Mouse (Mus musculus): Measurements from ENCODE around the gene Pik3r1. TPM values are rescaled to one million over a fixed set of nuclear protein-coding genes. Genes with fewer than 3 reads are reported as not detected.
A peak's percentile ranks its signal among the peaks of the same experiment; 100 is the strongest.

Gene Pik3r1
- polyA plus RNA-seq, 1 experiment from 2014 or later = 18.5 TPM

GRCm38 (mm10) chr13:101736521-101737387 lies 31.3 kb downstream of the Pik3r1 start:
- no peaks in the 10 kb centered on the region for H3K9me3 ChIP-seq (ENCODE audit: low read length)
- DNase-seq = no peak
- 0 out of 2 replicates have a peak overlapping the region, but pooled peaks have one; percentile 22 for H3K9ac ChIP-seq (replicated peaks)
- no peaks in the 10 kb centered on the region for H3K36me3 ChIP-seq (replicated peaks; ENCODE audit: insufficient read depth, low read length)
- no peak overlapping the region for H3K27ac ChIP-seq (ENCODE audit: low read depth)
- 38% methylated on average over 16 of the region's 16 CpGs for WGBS (ENCODE audit: insufficient replicate concordance)
- H3K27me3 ChIP-seq (ENCODE audit: insufficient read depth, low read length) = no peaks in the 10 kb centered on the region
- no peak overlapping the region for H3K4me3 ChIP-seq (ENCODE audit: low read depth, low read length)
- TF ChIP-seq EP300 (IDR thresholded peaks at IDR 0.05; ENCODE audit: low read depth) (no peak), CTCF (IDR thresholded peaks at IDR 0.05; ENCODE audit: low read depth) (no peak)
- H3K4me1 ChIP-seq (ENCODE audit: insufficient read depth) = peaks cover 32% of the 10 kb centered on the region
- ATAC-seq = no peak
- peak overlapping the region; percentile 45 for H3K4me2 ChIP-seq (ENCODE audit: low read depth, low read length)

- DNase-seq = no peak
- Histone ChIP-seq H3K4me1 (ENCODE audit: insufficient read depth) (peaks cover 30% of the 10 kb centered on the region), H3K4me2 (ENCODE audit: low read depth, low read length) (no peak overlapping the region)
These were observed 32.5 kb downstream of the Pik3r1 start for GRCm38 (mm10) chr13:101735364-101736120.

GRCm38 (mm10) chr13:101734227-101734626 lies 33.8 kb downstream of the Pik3r1 start:
- no peaks in the 10 kb centered on the region for H3K9me3 ChIP-seq (ENCODE audit: low read length)
- H3K4me3 ChIP-seq (ENCODE audit: low read depth, low read length) = no peak overlapping the region
- 66% methylated on average over 7 of the region's 7 CpGs for WGBS (ENCODE audit: insufficient replicate concordance)
- no peak overlapping the region for H3K27ac ChIP-seq (ENCODE audit: low read depth)
- no peak overlapping the region for H3K4me2 ChIP-seq (ENCODE audit: low read depth, low read length)
- TF ChIP-seq EP300 (IDR thresholded peaks at IDR 0.05; ENCODE audit: low read depth) = no peak
- no peak for TF ChIP-seq CTCF (IDR thresholded peaks at IDR 0.05; ENCODE audit: low read depth)
- ATAC-seq (no peak), DNase-seq (no peak)
- H3K9ac ChIP-seq (replicated peaks) = no peak overlapping the region
- no peaks in the 10 kb centered on the region for H3K36me3 ChIP-seq (replicated peaks; ENCODE audit: insufficient read depth, low read length)
- H3K4me1 ChIP-seq (ENCODE audit: insufficient read depth) = peaks cover 30% of the 10 kb centered on the region
- H3K27me3 ChIP-seq (ENCODE audit: insufficient read depth, low read length) = no peaks in the 10 kb centered on the region

More at GRCm38 (mm10) chr13:101735364-101736120, 32.5 kb downstream of the Pik3r1 start:
- TF ChIP-seq EP300 (IDR thresholded peaks at IDR 0.05; ENCODE audit: low read depth) (no peak), CTCF (IDR thresholded peaks at IDR 0.05; ENCODE audit: low read depth) (peak; percentile 70)
- no peak for ATAC-seq
- H3K9me3 ChIP-seq (ENCODE audit: low read length) = no peaks in the 10 kb centered on the region
- no peaks in the 10 kb centered on the region for H3K27me3 ChIP-seq (ENCODE audit: insufficient read depth, low read length)
- no peak overlapping the region for H3K27ac ChIP-seq (ENCODE audit: low read depth)
- WGBS (ENCODE audit: insufficient replicate concordance) = 59% methylated on average over 8 of the region's 8 CpGs
- H3K9ac ChIP-seq (replicated peaks) = no peak overlapping the region
- H3K36me3 ChIP-seq (replicated peaks; ENCODE audit: insufficient read depth, low read length) = no peaks in the 10 kb centered on the region
- H3K4me3 ChIP-seq (ENCODE audit: low read depth, low read length) = no peak overlapping the region

GRCm38 (mm10) chr13:101732675-101733074 lies 35.3 kb downstream of the Pik3r1 start:
- TF ChIP-seq EP300 (IDR thresholded peaks at IDR 0.05; ENCODE audit: low read depth) = no peak
- Histone ChIP-seq H3K4me2 (ENCODE audit: low read depth, low read length) (no peak overlapping the region; the same call in 1 of the 2 replicates), H3K27ac (ENCODE audit: low read depth) (no peak overlapping the region), H3K4me1 (ENCODE audit: insufficient read depth) (peaks cover 21% of the 10 kb centered on the region), H3K36me3 (replicated peaks; ENCODE audit: insufficient read depth, low read length) (no peaks in the 10 kb centered on the region), H3K9ac (replicated peaks) (no peak overlapping the region), H3K27me3 (ENCODE audit: insufficient read depth, low read length) (no peaks in the 10 kb centered on the region), H3K9me3 (ENCODE audit: low read length) (no peaks in the 10 kb centered on the region), H3K4me3 (ENCODE audit: low read depth, low read length) (no peak overlapping the region)
- 42% methylated on average over 10 of the region's 10 CpGs for WGBS (ENCODE audit: insufficient replicate concordance)
- no peak for ATAC-seq
- no peak for DNase-seq

GRCm38 (mm10) chr13:101731777-101732176 lies 36.2 kb downstream of the Pik3r1 start:
- DNase-seq (no peak), ATAC-seq (no peak)
- 68% methylated on average over 7 of the region's 7 CpGs for WGBS (ENCODE audit: insufficient replicate concordance)
- Histone ChIP-seq H3K27me3 (ENCODE audit: insufficient read depth, low read length) (no peaks in the 10 kb centered on the region), H3K36me3 (replicated peaks; ENCODE audit: insufficient read depth, low read length) (no peaks in the 10 kb centered on the region), H3K27ac (ENCODE audit: low read depth) (no peak overlapping the region), H3K9ac (replicated peaks) (no peak overlapping the region), H3K9me3 (ENCODE audit: low read length) (no peaks in the 10 kb centered on the region), H3K4me1 (ENCODE audit: insufficient read depth) (peaks cover 15% of the 10 kb centered on the region), H3K4me3 (ENCODE audit: low read depth, low read length) (no peak overlapping the region), H3K4me2 (ENCODE audit: low read depth, low read length) (no peak overlapping the region)
- TF ChIP-seq EP300 (IDR thresholded peaks at IDR 0.05; ENCODE audit: low read depth) (no peak), CTCF (IDR thresholded peaks at IDR 0.05; ENCODE audit: low read depth) (no peak)

GRCm38 (mm10) chr13:101730351-101730750 lies 37.7 kb downstream of the Pik3r1 start:
- H3K4me3 ChIP-seq (ENCODE audit: low read depth, low read length) = no peak overlapping the region
- H3K9ac ChIP-seq (replicated peaks) = no peak overlapping the region
- H3K4me1 ChIP-seq (ENCODE audit: insufficient read depth) = peaks cover 10% of the 10 kb centered on the region
- ATAC-seq (no peak), DNase-seq (no peak)
- no peak for TF ChIP-seq CTCF (IDR thresholded peaks at IDR 0.05; ENCODE audit: low read depth)
- TF ChIP-seq EP300 (IDR thresholded peaks at IDR 0.05; ENCODE audit: low read depth) = no peak
- no peak overlapping the region for H3K4me2 ChIP-seq (ENCODE audit: low read depth, low read length)
- no peaks in the 10 kb centered on the region for H3K9me3 ChIP-seq (ENCODE audit: low read length)
- no peak overlapping the region for H3K27ac ChIP-seq (ENCODE audit: low read depth)
- no peaks in the 10 kb centered on the region for H3K36me3 ChIP-seq (replicated peaks; ENCODE audit: insufficient read depth, low read length)
- no peaks in the 10 kb centered on the region for H3K27me3 ChIP-seq (ENCODE audit: insufficient read depth, low read length)
- WGBS (ENCODE audit: insufficient replicate concordance) = 66% methylated on average over 8 of the region's 8 CpGs

All from liver, postnatal 0 days (tissue).